14 mouse cellular contexts compared by ENCODE assay signal in genomic region chr15:67361012-67361571, GRCm38 (mm10).
DNase-seq lines count a peak whose midpoint lies in the region; ATAC-seq and TF ChIP-seq lines count a peak whose summit lies in the region.
"Had no signal": no experiment of that assay in that cellular context is flagged by ENCODE, and none has a peak within 500 bp of the region (broad histone marks: within the 10 kb centered on the region; RNA-seq: fewer than 3 reads in every experiment).

No protein-coding gene starts in this region.

- no peak overlapping the region for H3ac ChIP-seq in C2C12 (ENCODE audit: control insufficient read depth, insufficient read length, low read depth)

- no peaks in the 10 kb centered on the region for H3K79me2 ChIP-seq in C2C12 (ENCODE audit: control insufficient read depth, insufficient read depth)

- WGBS in kidney, embryonic 14.5 days = 0% methylated on average over 1 of the region's 1 CpGs
- 14% methylated on average over 1 of the region's 1 CpGs for WGBS in limb, embryonic 11.5 days
- 67% methylated on average over 1 of the region's 1 CpGs for WGBS in forebrain, postnatal 0 days

- H3K79me3 ChIP-seq in C2C12 (ENCODE audit: low read depth) = no peaks in the 10 kb centered on the region

- H3K27me3 ChIP-seq in kidney, embryonic 14.5 days (ENCODE audit: control insufficient read depth, insufficient read depth, low read length) = no peaks in the 10 kb centered on the region
- H3K27me3 ChIP-seq in C2C12 (ENCODE audit: control insufficient read depth, insufficient read depth, insufficient read length) = no peaks in the 10 kb centered on the region
- no peaks in the 10 kb centered on the region for H3K27me3 ChIP-seq in limb, embryonic 11.5 days (ENCODE audit: control insufficient read depth, insufficient read depth, low read length)
- H3K27me3 ChIP-seq in forebrain, postnatal 0 days (ENCODE audit: insufficient read depth, low read length) = no peaks in the 10 kb centered on the region
- H3K27me3 ChIP-seq: midbrain, embryonic 15.5 days had no signal

- H3K4me1 ChIP-seq in kidney, embryonic 14.5 days (ENCODE audit: control insufficient read depth, insufficient read depth, low read length) = peaks cover 7% of the 10 kb centered on the region
- peaks cover 5% of the 10 kb centered on the region; the same call in 1 of the 2 replicates for H3K4me1 ChIP-seq in limb, embryonic 11.5 days (ENCODE audit: control insufficient read depth, insufficient read depth, low read length)
- H3K4me1 ChIP-seq in forebrain, postnatal 0 days (ENCODE audit: insufficient read depth) = no peaks in the 10 kb centered on the region
- H3K4me1 ChIP-seq: midbrain, embryonic 15.5 days had no signal

- H3K9ac ChIP-seq in kidney, embryonic 14.5 days (ENCODE audit: low read depth, low read length) = no peak overlapping the region
- H3K9ac ChIP-seq in limb, embryonic 11.5 days (ENCODE audit: low read length) = no peak overlapping the region
- no peak overlapping the region for H3K9ac ChIP-seq in forebrain, postnatal 0 days
- H3K9ac ChIP-seq: midbrain, embryonic 15.5 days had no signal

- no peaks in the 10 kb centered on the region for H3K36me3 ChIP-seq in kidney, embryonic 14.5 days (ENCODE audit: control insufficient read depth, insufficient read depth, low read length)
- no peaks in the 10 kb centered on the region for H3K36me3 ChIP-seq in C2C12 (ENCODE audit: control insufficient read depth, insufficient read depth)
- no peaks in the 10 kb centered on the region for H3K36me3 ChIP-seq in limb, embryonic 11.5 days (ENCODE audit: control insufficient read depth, insufficient read depth, low read length)
- H3K36me3 ChIP-seq in forebrain, postnatal 0 days (ENCODE audit: insufficient read depth) = no peaks in the 10 kb centered on the region
- H3K36me3 ChIP-seq: midbrain, embryonic 15.5 days had no signal

- TF ChIP-seq CTCF in C2C12 (IDR thresholded peaks at IDR 0.05; ENCODE audit: control insufficient read depth, insufficient read depth, insufficient read length) = no peak
- TF ChIP-seq CTCF in forebrain, postnatal 0 days (IDR thresholded peaks at IDR 0.05; ENCODE audit: low read depth) = no peak

- peak; percentile 83 for ATAC-seq in kidney, embryonic 14.5 days (ENCODE audit: low FRiP score, low TSS enrichment)
- peak; percentile 14 for ATAC-seq in activated CD4-positive, CD25-positive, alpha-beta regulatory T cell, adult 4 months
- ATAC-seq in limb, embryonic 11.5 days (ENCODE audit: insufficient number of reproducible peaks, low FRiP score, low TSS enrichment, low read depth) = peak; percentile 77
- ATAC-seq in forebrain, postnatal 0 days = no peak
- ATAC-seq: midbrain, embryonic 15.5 days had no signal

- no peak for DNase-seq in kidney, postnatal 10 days
- DNase-seq in limb, embryonic 11.5 days (ENCODE audit: low spot score) = peak; percentile 32
- DNase-seq in right cerebral cortex, adult 2 months (ENCODE audit: low spot score in 2 of 2) = no peak
- DNase-seq in forebrain, postnatal 0 days = no peak
- DNase-seq: cerebellum, postnatal 10 days; heart, postnatal 14 days; kidney, adult 8-10 months; lung, adult 2 months had no signal

- H3K9me3 ChIP-seq in kidney, embryonic 14.5 days (ENCODE audit: control insufficient read depth, low read length) = no peaks in the 10 kb centered on the region
- H3K9me3 ChIP-seq in limb, embryonic 11.5 days (ENCODE audit: control insufficient read depth, low read length) = no peaks in the 10 kb centered on the region
- no peaks in the 10 kb centered on the region for H3K9me3 ChIP-seq in forebrain, postnatal 0 days (ENCODE audit: low read length)
- H3K9me3 ChIP-seq: midbrain, embryonic 15.5 days had no signal

- no peak overlapping the region for H3K4me3 ChIP-seq in kidney, embryonic 14.5 days (ENCODE audit: low read length)
- no peak overlapping the region for H3K4me3 ChIP-seq in C2C12 (ENCODE audit: insufficient read depth, poor library complexity, severe bottlenecking)
- no peak overlapping the region for H3K4me3 ChIP-seq in limb, embryonic 11.5 days (ENCODE audit: low read depth, low read length)
- no peak overlapping the region for H3K4me3 ChIP-seq in forebrain, postnatal 0 days (ENCODE audit: low read depth, low read length)
- H3K4me3 ChIP-seq: erythroblast, embryonic 14.5 days; left cerebral cortex, adult 2 months; midbrain, embryonic 15.5 days had no signal

- H3K4me2 ChIP-seq in kidney, embryonic 14.5 days (replicated peaks; ENCODE audit: low read depth, low read length) = no peak overlapping the region
- no peak overlapping the region for H3K4me2 ChIP-seq in limb, embryonic 11.5 days (ENCODE audit: low read depth, severe bottlenecking)
- H3K4me2 ChIP-seq in forebrain, postnatal 0 days (ENCODE audit: low read depth) = no peak overlapping the region
- H3K4me2 ChIP-seq: midbrain, embryonic 15.5 days had no signal

- H3K27ac ChIP-seq in kidney, embryonic 14.5 days (ENCODE audit: low read depth, low read length) = peak overlapping the region; percentile 55; the same call in 1 of the 2 replicates
- H3K27ac ChIP-seq in limb, embryonic 11.5 days (replicated peaks; ENCODE audit: low read depth, low read length) = peak overlapping the region; percentile 70
- H3K27ac ChIP-seq in forebrain, postnatal 0 days (ENCODE audit: low read depth, low read length) = no peak overlapping the region
- H3K27ac ChIP-seq: left cerebral cortex, adult 2 months; midbrain, embryonic 15.5 days had no signal

TF ChIP-seq in C2C12, 6 proteins besides CTCF, POLR2A, EP300 and RAD21:
- TF ChIP-seq MYOD1 (IDR thresholded peaks at IDR 0.05; ENCODE audit: control insufficient read depth, insufficient read length, low read depth) (peak; percentile 2), CEBPB (IDR thresholded peaks at IDR 0.05; ENCODE audit: low read depth) (no peak), FOSL1 (IDR thresholded peaks at IDR 0.05; ENCODE audit: insufficient read depth, low read length, poor library complexity, severe bottlenecking) (no peak), MAX (IDR thresholded peaks at IDR 0.05) (no peak)
TF ChIP-seq in C2C12: peak in this region for 1.
